Mouse (Mus musculus) midbrain, embryonic 15.5 days (tissue): ENCODE data around the gene Tomm40l. TPM values are rescaled to one million over a fixed set of nuclear protein-coding genes. Genes with fewer than 3 reads are reported as not detected.

Source experiments
- ATAC-seq: fragments of 200-750 bp; cut with Nextera tagmentation; replicated peaks from 2 replicates; pipeline ENCODE4 v1.8.0; 2017; ENCODE audit warnings: moderate TSS enrichment
- H3K27ac ChIP-seq: fragments of 300-500 bp; sonication (generic); 2 replicates; pipeline ENCODE4 v1.5.1; 2015; ENCODE audit warnings: mild to moderate bottlenecking, inconsistent platforms
- H3K27me3 ChIP-seq: fragments of 300-500 bp; sonication (generic); replicated peaks from 2 replicates; pipeline ENCODE4 v1.6.1; 2015; ENCODE audit warnings: inconsistent platforms
- H3K36me3 ChIP-seq: fragments of 300-500 bp; sonication (generic); replicated peaks from 2 replicates; pipeline ENCODE4 v1.6.1; 2015; ENCODE audit warnings: inconsistent platforms
- H3K4me1 ChIP-seq: fragments of 300-500 bp; sonication (generic); 2 replicates; pipeline ENCODE4 v1.6.1; 2015; ENCODE audit warnings: inconsistent platforms
- H3K4me2 ChIP-seq: fragments of 300-500 bp; sonication (generic); 2 replicates; pipeline ENCODE4 v1.6.1; 2015; ENCODE audit warnings: inconsistent platforms, mild to moderate bottlenecking, moderate library complexity
- H3K4me3 ChIP-seq: fragments of 300-500 bp; sonication (generic); 2 replicates; pipeline ENCODE4 v1.5.1; 2015; ENCODE audit warnings: mild to moderate bottlenecking, inconsistent platforms
- H3K9ac ChIP-seq: fragments of 300-500 bp; sonication (generic); 2 replicates; pipeline ENCODE4 v1.6.1; 2015; ENCODE audit warnings: mild to moderate bottlenecking, inconsistent platforms
- H3K9me3 ChIP-seq: fragments of 300-500 bp; sonication (generic); 2 replicates; pipeline ENCODE4 v1.6.1; 2016; ENCODE audit warnings: inconsistent platforms
- WGBS: fragments of 180-500 bp; shearing (Covaris S2); methylation state at CpG from one replicate; pipeline ENCODE4 v1.1.7; 2015; ENCODE audit warnings: mixed read lengths; 5-methylcytosine and 5-hydroxymethylcytosine counted together
- polyA plus RNA-seq: library from polyadenylated mRNA; unstranded; fragments of >200 nt; fragmentation: Nextera tagmentation; extraction: Ambion mirVana; gene quantifications from 2 replicates; pipeline ENCODE4 v1.2.1, GENCODE M21; 2015

The Tomm40l gene
- polyA plus RNA-seq, 1 experiment from 2014 or later: 48.1 TPM

- H3K27ac ChIP-seq: no peak overlapping the region
- no peak overlapping the region for H3K4me3 ChIP-seq
- H3K36me3 ChIP-seq: no peaks in the 10 kb centered on the region
- no peak overlapping the region for H3K9ac ChIP-seq
- no peaks in the 10 kb centered on the region for H3K9me3 ChIP-seq
- no peak for ATAC-seq
- WGBS: 96% methylated on average over 3 of the region's 3 CpGs
- peaks cover 16% of the 10 kb centered on the region for H3K4me1 ChIP-seq
- H3K4me2 ChIP-seq: no peak overlapping the region
- no peaks in the 10 kb centered on the region; the same call in 1 of the 2 replicates for H3K27me3 ChIP-seq
Measured at GRCm38 (mm10) chr1:171260316-171260715, 38.0 kb upstream of the Tomm40l start.

- H3K4me2 ChIP-seq: no peak overlapping the region
- H3K36me3 ChIP-seq: no peaks in the 10 kb centered on the region
- H3K27me3 ChIP-seq: no peaks in the 10 kb centered on the region; the same call in 1 of the 2 replicates
- no peak overlapping the region for H3K9ac ChIP-seq
- no peak for ATAC-seq
- H3K4me3 ChIP-seq: no peak overlapping the region
- H3K9me3 ChIP-seq: no peaks in the 10 kb centered on the region
- WGBS: 80% methylated on average over 17 of the region's 17 CpGs
- no peak overlapping the region for H3K27ac ChIP-seq
- H3K4me1 ChIP-seq: peaks cover 16% of the 10 kb centered on the region
Measured at GRCm38 (mm10) chr1:171258921-171259320, 36.6 kb upstream of the Tomm40l start.

GRCm38 (mm10) chr1:171257781-171258180, 35.5 kb upstream of the Tomm40l start:
- Histone ChIP-seq H3K4me1 (peaks cover 11% of the 10 kb centered on the region), H3K27me3 (no peaks in the 10 kb centered on the region; the same call in 1 of the 2 replicates), H3K4me3 (no peak overlapping the region), H3K9ac (no peak overlapping the region), H3K9me3 (no peaks in the 10 kb centered on the region), H3K4me2 (no peak overlapping the region), H3K27ac (no peak overlapping the region), H3K36me3 (no peaks in the 10 kb centered on the region)
- 87% methylated on average over 9 of the region's 9 CpGs for WGBS
- ATAC-seq: no peak

- Histone ChIP-seq H3K9me3 (no peaks in the 10 kb centered on the region), H3K9ac (no peak overlapping the region), H3K4me1 (peaks cover 11% of the 10 kb centered on the region; the same call in 1 of the 2 replicates), H3K27me3 (no peaks in the 10 kb centered on the region; the same call in 1 of the 2 replicates), H3K27ac (no peak overlapping the region), H3K4me3 (no peak overlapping the region), H3K36me3 (no peaks in the 10 kb centered on the region), H3K4me2 (no peak overlapping the region)
- 64% methylated on average over 15 of the region's 15 CpGs for WGBS
- 0 out of 2 replicates have a peak, but pooled peaks have one; percentile 22 for ATAC-seq
Measured at GRCm38 (mm10) chr1:171256937-171257548, 34.7 kb upstream of the Tomm40l start.

- H3K9me3 ChIP-seq: no peaks in the 10 kb centered on the region
- no peak overlapping the region for H3K4me3 ChIP-seq
- ATAC-seq: no peak
- H3K4me2 ChIP-seq: no peak overlapping the region
- 90% methylated on average over 24 of the region's 24 CpGs for WGBS
- no peak overlapping the region for H3K27ac ChIP-seq
- H3K36me3 ChIP-seq: no peaks in the 10 kb centered on the region
- H3K27me3 ChIP-seq: no peaks in the 10 kb centered on the region; the same call in 1 of the 2 replicates
- H3K4me1 ChIP-seq: peaks cover 18% of the 10 kb centered on the region
- H3K9ac ChIP-seq: no peak overlapping the region
Measured at GRCm38 (mm10) chr1:171256095-171256818, 33.9 kb upstream of the Tomm40l start.

GRCm38 (mm10) chr1:171252415-171252814, 30.1 kb upstream of the Tomm40l start:
- Histone ChIP-seq H3K4me3 (0 out of 2 replicates have a peak overlapping the region, but pooled peaks have one; percentile 30), H3K4me2 (peak overlapping the region; percentile 56), H3K36me3 (no peaks in the 10 kb centered on the region), H3K27me3 (no peaks in the 10 kb centered on the region), H3K4me1 (peaks cover 42% of the 10 kb centered on the region), H3K27ac (peak overlapping the region; percentile 36; the same call in 1 of the 2 replicates), H3K9me3 (no peaks in the 10 kb centered on the region), H3K9ac (no peak overlapping the region; the same call in 1 of the 2 replicates)
- 46% methylated on average over 17 of the region's 17 CpGs for WGBS
- ATAC-seq: no peak

- Histone ChIP-seq H3K9ac (no peak overlapping the region; the same call in 1 of the 2 replicates), H3K27me3 (no peaks in the 10 kb centered on the region), H3K27ac (peak overlapping the region; percentile 36; the same call in 1 of the 2 replicates), H3K4me3 (peak overlapping the region; percentile 30), H3K9me3 (no peaks in the 10 kb centered on the region), H3K4me1 (peaks cover 41% of the 10 kb centered on the region), H3K36me3 (no peaks in the 10 kb centered on the region), H3K4me2 (peak overlapping the region; percentile 56)
- ATAC-seq: peak; percentile 8; the same call in 1 of the 2 replicates
- WGBS: 6% methylated on average over 13 of the region's 13 CpGs
Measured at GRCm38 (mm10) chr1:171251594-171252324, 29.4 kb upstream of the Tomm40l start.

GRCm38 (mm10) chr1:171250680-171251593, 28.6 kb upstream of the Tomm40l start, which contains the start of gene Ndufs2:
TSS of gene Ndufs2 (minus strand) at chr1:171251388.
- H3K4me2 ChIP-seq: peak within 1 kb of the TSS; percentile 56
- ATAC-seq: no peak
- H3K4me3 ChIP-seq: peak within 1 kb of the TSS; percentile 30
- H3K9me3 ChIP-seq: no peaks in the 10 kb centered on the region
- peak within 1 kb of the TSS; percentile 43; the same call in 1 of the 2 replicates for H3K9ac ChIP-seq
- H3K36me3 ChIP-seq: no peaks in the 10 kb centered on the region
- no peaks in the 10 kb centered on the region for H3K27me3 ChIP-seq
- peaks cover 47% of the 10 kb centered on the region for H3K4me1 ChIP-seq
- H3K27ac ChIP-seq: peak within 1 kb of the TSS; percentile 45
- 10% methylated on average over 26 of the region's 26 CpGs for WGBS

GRCm38 (mm10) chr1:171249913-171250600, 27.7 kb upstream of the Tomm40l start, which contains the start of gene Adamts4:
TSS of gene Adamts4 (plus strand) at chr1:171250421.
- H3K4me3 ChIP-seq: peak within 1 kb of the TSS; percentile 30
- 18% methylated on average over 5 of the region's 5 CpGs for WGBS
- no peaks in the 10 kb centered on the region for H3K9me3 ChIP-seq
- no peaks in the 10 kb centered on the region for H3K27me3 ChIP-seq
- H3K27ac ChIP-seq: peak within 1 kb of the TSS; percentile 45
- H3K9ac ChIP-seq: peak within 1 kb of the TSS; percentile 43; the same call in 1 of the 2 replicates
- H3K36me3 ChIP-seq: no peaks in the 10 kb centered on the region
- no peak for ATAC-seq
- peak within 1 kb of the TSS; percentile 56 for H3K4me2 ChIP-seq
- H3K4me1 ChIP-seq: peaks cover 53% of the 10 kb centered on the region

GRCm38 (mm10) chr1:171248386-171249226, 26.3 kb upstream of the Tomm40l start:
- H3K4me3 ChIP-seq: no peak overlapping the region
- H3K4me1 ChIP-seq: peaks cover 53% of the 10 kb centered on the region
- ATAC-seq: no peak
- WGBS: 39% methylated on average over 3 of the region's 3 CpGs
- no peak overlapping the region for H3K9ac ChIP-seq
- H3K36me3 ChIP-seq: no peaks in the 10 kb centered on the region; the same call in 1 of the 2 replicates
- no peaks in the 10 kb centered on the region for H3K9me3 ChIP-seq
- no peaks in the 10 kb centered on the region for H3K27me3 ChIP-seq
- H3K4me2 ChIP-seq: no peak overlapping the region
- H3K27ac ChIP-seq: 0 out of 2 replicates have a peak overlapping the region, but pooled peaks have one; percentile 75
